Mouse (Mus musculus) E14TG2a.4 (cell line): ENCODE measurements around the gene D330045A20Rik.

ENCODE experiments used
- CTCF ChIP-seq: conservative IDR thresholded peaks from 2 replicates; pipeline ENCODE4 v1.5.1; 2014; ENCODE audit warnings: low read length
- NANOG ChIP-seq: IDR thresholded peaks from 2 replicates; pipeline ENCODE4 v1.6.1; 2014; ENCODE audit warnings: borderline replicate concordance, low read length, mixed read lengths
- POU5F1 ChIP-seq: IDR thresholded peaks from 2 replicates; pipeline ENCODE4 v1.6.1; 2014; ENCODE audit warnings: low read length, borderline replicate concordance

DNA sequence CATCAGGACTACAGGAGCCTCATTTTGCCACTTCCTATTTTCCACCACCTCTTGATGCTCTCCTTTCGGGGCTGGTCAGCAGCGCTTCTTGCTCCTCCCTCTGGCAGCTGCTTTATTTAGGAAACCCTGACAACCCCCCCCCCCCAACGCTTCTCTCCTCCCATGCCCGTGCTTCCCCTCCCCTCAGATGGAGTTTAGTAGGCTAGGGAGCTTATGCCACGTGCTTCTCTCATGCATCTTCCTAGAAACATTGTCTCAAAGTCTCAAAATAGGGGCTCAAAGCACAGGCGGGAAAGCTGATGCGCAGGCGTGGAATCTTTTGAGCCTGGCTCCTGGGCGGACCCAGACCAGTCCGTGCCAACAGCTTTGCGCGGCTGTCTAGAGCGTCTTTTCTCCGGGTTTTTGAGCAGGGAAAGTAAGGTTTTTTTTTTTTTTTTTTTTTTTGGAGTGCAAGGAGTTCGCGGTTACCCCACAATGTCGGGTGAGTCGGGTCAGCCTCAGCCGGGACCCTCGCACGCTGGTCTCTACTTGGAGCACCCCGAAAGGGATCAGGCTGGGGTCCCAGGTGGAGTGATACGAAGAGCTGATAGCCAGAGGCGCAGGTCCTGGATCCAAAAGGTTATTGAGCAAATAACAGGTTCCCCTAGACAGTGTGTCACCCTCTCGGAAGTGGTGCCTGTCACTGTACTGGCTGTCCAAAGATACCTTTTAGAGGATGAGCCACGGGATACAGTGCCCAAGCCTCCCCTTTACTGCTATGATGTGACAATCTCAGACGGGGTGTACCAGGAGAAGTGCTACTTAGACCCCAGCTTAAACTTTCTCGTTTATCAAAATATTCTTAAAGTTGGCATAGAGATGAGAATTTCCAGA lies at the start of gene D330045A20Rik:
- TF ChIP-seq NANOG (no peak), CTCF (no peak), POU5F1 (no peak)
